Mouse (Mus musculus) activated CD4-positive, CD25-positive, alpha-beta regulatory T cell (primary cell): ENCODE data around the gene Tnfsf11. TPM values are rescaled to one million over a fixed set of nuclear protein-coding genes. Genes with fewer than 3 reads are reported as not detected.

Experiments
- polyA plus RNA-seq, 2 experiments: library from polyadenylated mRNA; unstranded; fragments of 100-300 nt; shearing (Covaris generic); gene quantifications; one replicate each; pipeline ENCODE4 v1.2.1; 2017

Tnfsf11 gene
- polyA plus RNA-seq, result 10 to 100 TPM; 33.9 to 47.3 TPM

GRCm38 (mm10) chr14:78307286-78308237 lies at the start of gene Tnfsf11:
Gene Tnfsf11, minus strand, starts transcription at chr14:78308043.

Other genes with a start within 250 kb of the Tnfsf11 start
- gene Fam216b, start 219.0 kb downstream of the Tnfsf11 start, polyA plus RNA-seq, result under 1 TPM in 1 of 2 experiments, not detected in 1; 0.42 TPM
- 10 to 100 TPM; 11.6 to 13.2 TPM for gene Akap11, start 228.8 kb upstream of the Tnfsf11 start, polyA plus RNA-seq